Mouse (Mus musculus): ENCODE measurements around the gene Cenpv.
"Not testable (repeated sequence)": the region's sequence is repeated elsewhere in the genome, so short reads cannot be mapped to it uniquely, and the experiment has no call there.

DNA sequence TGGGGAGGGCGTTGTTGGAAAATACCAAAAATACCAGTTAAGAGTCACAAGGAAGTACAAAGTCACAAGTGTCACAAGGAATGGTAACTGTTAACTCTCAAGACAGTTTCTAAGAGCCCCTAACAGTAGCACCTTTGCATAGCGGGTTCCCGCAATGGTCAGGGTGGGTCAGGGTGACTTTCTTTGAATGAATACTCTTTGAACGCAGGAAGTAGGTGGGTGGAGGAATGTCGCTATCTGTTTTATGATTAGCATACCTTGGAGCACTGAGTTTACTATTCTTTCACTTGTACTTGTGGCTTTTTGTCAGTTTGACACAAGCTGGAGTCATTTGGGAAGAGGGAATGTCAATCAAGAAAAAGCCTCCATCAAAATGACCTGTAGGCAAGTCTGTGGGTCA, 30.2 kb downstream of the Cenpv start:
- not testable (repeated sequence) for TF ChIP-seq CTCF (conservative IDR thresholded peaks at IDR 0.05; ENCODE audit: low read length); POU5F1 (IDR thresholded peaks at IDR 0.05; ENCODE audit: borderline replicate concordance, low read length); NANOG (IDR thresholded peaks at IDR 0.05; ENCODE audit: borderline replicate concordance, low read length)
